Mouse (Mus musculus) left cerebral cortex, postnatal 36 days (tissue): ENCODE measurements around the gene Med26. TPM values are rescaled to one million over a fixed set of nuclear protein-coding genes. Genes with fewer than 3 reads are reported as not detected.

Experiments used
- DNase-seq, 2 experiments: peaks; one replicate each; pipeline ENCODE4 v3.0.0; 2021 to 2022; ENCODE audit warnings: low spot score in 2 of 2, mixed read lengths in 1 of 2
- intact Hi-C: fragments of 180-260 bp; cut with DNase I; formaldehyde crosslinking; loops from one replicate; pipeline ENCODE4 v1.15.1; 2025
- total RNA-seq, 2 experiments: library from RNA; stranded (reverse); gene quantifications; 2 replicates each; pipeline ENCODE4 v1.2.3; 2021

Med26 gene
- total RNA-seq, 2 experiments from 2014 or later = 9.6 to 10.7 TPM

DNA sequence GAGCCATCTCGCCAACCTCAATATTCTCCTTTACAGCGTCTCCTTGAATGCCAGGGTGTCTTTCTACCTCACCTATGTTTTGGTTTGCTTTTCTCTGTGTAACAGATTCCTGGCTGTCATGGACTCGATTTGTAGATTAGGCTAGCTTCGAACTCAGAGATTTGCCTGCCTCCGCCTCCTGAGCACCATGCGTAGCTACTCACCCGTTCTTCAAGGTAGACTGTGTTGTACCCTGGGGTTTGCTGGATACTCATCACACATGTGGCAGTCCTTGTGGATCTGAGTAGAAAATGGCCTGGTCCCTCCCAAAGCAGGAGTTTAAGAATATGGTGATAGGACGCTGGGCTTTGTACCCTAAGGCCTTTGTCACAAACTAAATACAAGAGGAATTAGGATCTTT lies 54.7 kb downstream of the Med26 start:
- no peak for DNase-seq

DNA sequence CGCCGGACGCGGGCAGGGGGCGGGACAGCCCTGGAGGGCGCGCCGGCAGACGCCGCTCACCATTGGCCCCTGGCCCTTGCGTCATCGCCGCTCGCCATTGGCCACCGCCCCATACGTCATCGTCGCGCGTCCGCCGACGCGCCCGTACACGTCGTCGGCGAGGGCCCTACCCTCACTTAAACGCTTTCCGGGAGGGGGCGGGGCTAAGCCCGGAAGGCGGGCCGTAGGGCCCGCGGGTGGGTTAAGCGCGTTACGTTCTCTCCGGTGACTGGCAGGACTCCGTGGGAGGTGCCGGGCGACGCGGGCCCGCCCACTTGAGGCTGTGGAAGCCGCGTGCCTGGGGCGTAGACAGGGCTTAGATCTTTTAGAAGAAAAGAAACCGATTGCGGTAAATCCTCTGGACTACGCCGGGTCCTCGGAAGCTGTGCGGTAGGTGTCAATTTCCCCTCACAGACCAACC lies 55.4 kb downstream of the Med26 start:
- intact Hi-C loops = loop anchor here (1.0 kb wide), 1 partner anchor 56 kb away; the partner anchor contains the start of gene Med26
- DNase-seq = peak; percentile 99 to 100

More for the DNA sequence above, 54.7 kb downstream of the Med26 start:
- intact Hi-C loops = no loop called here

DNA sequence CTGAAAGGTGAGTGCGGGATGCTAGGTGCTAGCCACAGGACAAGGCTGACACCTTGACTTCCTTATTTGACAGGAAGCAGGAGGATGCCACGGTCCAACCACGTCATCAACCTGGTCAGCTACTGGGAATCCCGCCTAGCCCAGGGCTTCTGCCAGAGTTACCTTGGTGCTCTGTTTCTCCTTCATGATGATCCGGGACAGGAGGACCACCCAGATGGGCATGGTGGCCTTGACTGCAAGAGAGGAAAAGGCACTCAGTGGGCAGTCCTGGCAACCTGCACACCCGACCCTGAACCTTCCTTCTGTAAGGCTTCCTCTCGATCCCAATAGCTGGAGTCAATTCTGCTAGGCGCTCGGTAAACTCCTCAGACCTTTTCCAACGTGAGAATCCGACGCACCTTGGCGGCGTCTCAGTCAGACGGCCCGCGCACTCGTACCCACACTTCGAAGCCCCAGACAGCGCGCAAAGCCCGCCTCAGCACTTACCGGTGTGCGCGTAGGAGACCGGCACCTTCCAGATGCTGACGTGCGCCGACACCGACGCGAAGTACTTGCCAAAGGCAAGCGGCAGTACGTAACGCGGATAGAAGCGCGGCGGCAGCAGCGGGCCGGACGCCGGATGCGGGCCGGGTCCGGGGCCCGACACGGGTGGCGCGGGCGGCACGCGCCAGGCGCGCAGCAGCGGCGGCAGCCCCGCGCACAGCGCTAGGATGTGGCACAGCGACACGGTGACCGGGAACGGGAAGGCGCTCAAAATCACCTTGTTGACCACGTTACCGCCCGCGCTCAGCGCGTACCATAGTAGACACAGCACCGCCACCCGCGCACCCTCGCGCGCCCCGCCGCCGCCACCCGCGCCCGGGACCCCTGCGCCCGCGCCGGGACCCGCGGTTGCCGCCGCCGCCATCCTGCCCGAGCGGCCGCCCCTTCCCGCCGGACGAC lies 56.1 kb downstream of the Med26 start, which contains the start of gene Slc35e1:
Gene Slc35e1, minus strand, starts transcription at position 935 of the 942 bp plus-strand sequence.
- intact Hi-C loops = loop anchor here (1.0 kb wide), 1 partner anchor 56 kb away; the partner anchor contains the start of gene Med26
- DNase-seq = peak in 1 of 2 experiments; percentile 64

DNA sequence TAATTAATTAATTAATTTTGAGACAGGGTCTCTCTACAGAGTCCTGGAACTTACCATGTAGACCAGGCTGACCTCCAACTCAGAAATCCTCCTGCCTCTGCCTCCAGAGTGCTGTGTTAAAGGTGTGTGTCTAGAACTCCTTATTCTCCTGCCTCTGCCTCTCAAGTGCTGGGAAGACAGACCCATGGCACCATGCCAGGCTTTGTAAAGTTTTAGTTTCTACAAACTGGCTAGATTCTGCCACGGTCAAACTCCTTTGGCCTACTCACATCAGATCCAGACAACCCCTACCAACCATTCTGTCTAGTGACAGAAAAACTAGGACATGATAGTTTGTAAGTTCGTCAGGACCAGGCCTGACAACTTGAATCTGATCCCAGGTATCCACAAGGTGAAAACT lies 57.1 kb downstream of the Med26 start:
- DNase-seq = no peak
- intact Hi-C loops = no loop called here

DNA sequence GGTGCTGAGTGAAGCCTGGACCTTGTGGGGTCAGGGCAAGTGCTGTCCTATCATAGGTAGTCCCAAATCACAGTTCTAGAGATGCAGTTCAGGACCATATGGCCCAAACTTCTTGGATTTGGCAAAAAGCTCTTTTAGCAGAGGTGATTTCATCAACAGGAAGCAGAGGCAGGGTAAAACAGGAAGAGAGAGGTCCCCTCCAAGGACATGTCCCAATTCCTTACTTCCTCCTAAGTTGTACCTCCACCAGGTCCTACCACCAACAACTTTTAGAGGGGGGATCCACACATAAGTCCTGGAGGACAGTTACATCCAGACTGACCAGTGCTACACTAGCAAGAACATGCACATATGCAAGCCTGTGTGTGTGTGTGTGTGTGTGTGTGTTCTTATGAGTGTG lies 61.1 kb downstream of the Med26 start:
- DNase-seq = no peak
- intact Hi-C loops = no loop called here

DNA sequence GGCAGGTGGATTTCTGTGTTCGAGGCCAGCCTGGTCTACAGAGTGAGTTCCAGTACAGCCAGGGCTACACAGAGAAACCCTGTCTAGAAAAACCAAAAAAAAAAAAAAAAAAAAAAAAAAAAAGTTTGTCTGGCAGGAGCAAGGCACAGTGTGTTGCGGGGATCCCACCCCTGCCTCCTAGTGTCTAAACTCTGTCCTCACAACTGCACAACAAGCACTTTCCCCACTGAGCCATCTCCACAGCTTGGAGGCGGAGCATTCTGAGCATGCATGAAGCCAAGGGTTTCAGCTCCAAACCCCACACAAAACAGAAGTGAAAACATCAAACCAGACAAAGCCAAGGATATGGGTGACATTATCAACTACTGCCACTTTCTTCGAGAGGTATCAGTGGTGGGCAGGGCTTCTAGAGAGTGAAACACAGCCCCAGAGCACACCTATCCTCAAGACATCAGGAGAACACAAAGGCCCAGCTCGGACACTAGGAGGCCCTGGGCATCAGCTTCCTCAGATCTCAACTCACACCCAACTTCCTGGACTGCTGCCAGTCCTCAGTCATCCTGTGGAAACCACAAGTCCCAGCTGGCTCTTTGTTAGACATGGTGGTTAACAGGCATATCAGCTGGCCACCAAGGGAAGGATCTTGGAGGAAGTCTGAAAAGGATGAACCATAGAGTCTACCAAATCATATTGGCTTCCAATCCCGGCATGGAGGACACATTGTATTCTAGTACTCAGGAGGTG lies 62.4 kb downstream of the Med26 start:
- no peak for DNase-seq
- intact Hi-C loops = no loop called here

DNA sequence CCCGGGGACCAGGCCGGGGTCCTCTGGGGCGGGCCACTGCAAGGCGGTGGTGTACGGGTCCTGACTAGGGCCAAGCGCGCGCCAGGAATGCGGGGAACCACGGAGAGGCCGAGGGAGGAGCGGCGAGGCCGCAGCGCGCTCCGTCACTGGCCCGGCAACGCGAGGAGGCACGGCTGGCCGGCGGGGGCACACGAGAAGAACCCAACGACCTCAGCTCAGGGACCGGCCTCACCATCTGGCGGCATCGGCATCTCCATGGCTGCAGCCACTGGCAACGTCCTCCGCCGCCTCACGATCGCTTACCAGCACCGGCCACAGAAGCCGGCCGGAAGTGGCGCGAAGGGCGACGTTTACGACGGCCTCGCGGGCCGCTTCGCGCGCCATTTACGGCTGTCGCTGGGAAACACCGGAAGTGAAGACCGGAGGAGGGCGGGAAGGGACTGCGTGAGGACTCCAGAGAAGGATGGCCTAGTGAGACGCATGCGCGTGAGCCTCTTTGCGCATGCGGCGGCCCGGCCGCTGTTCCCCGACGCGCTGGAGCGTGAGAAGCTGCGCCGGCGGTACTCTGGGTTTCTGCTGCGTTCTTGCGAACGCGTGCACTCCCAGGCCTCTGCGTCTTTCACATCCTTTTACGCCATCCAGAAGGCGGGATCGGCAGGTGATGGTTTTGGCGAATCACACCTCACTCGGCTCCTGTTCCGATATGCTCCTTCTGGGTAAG lies 73.1 kb downstream of the Med26 start, which contains the start of gene Cherp:
Gene Cherp, minus strand, starts transcription at position 401 of the 721 bp plus-strand sequence.
- DNase-seq = peak; percentile 99
- intact Hi-C loops = loop anchor here (2.0 kb wide), 1 partner anchor 54 kb away; the partner anchor contains the start of gene Eps15l1

DNA sequence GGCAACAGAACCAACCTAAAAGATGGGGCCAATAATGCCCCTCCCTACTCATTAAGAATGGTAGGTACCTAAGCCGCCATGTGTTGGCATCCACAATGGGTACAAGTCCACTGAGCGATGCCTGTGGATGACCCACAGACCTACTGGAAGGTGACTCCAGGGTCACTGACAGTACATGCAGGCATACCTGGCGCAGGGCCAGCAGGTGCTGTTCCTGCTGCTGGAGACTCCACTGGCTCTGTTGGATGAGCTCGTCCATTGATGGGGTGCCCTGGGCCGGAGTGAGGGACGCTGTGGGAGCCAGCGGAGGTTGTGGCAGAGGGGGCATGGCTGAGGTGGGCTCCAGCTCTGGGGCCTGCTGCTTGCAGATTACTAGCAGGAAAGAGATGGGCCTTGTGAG lies 77.4 kb downstream of the Med26 start:
- intact Hi-C loops = no loop called here
- DNase-seq = no peak

DNA sequence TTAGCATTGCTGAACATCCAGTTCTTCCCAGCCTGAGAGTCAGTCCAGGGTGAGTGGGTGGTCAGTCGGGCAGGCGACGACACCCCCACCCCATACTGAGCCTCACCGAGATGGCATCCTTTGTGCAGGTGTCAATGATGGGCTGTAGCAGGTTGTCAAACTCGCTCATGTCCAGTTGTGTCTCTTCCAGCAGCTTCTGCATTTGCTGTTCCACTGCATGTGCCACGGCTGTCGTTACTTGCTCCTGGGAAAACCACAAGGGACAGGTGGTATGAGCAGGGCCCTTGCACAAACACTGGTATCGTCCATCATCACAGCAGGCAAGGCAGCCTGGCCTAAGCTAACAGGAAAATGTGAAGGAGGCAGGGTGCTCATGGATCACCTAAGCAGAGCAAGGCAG lies 78.1 kb downstream of the Med26 start:
- no peak for DNase-seq
- intact Hi-C loops = no loop called here

DNA sequence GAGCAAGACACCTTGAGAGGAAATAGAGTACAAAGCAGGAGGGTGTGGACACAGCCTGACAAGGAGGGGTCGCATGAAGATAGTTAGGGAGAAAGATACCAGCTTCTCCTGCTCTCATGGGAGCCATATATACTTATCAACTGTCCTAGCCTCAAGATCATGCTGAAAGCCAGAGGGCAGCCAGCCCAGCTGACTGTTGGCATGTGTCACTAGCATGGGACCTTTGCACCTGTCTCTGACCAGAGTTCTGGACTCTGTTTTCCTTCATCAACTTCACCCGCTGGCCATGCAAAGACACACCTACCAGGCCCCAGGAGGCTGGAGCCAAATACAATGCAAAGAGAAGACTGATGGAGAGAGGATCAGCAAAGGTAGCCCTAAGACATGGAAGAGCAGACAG lies 78.8 kb downstream of the Med26 start:
- intact Hi-C loops = no loop called here
- no peak for DNase-seq

DNA sequence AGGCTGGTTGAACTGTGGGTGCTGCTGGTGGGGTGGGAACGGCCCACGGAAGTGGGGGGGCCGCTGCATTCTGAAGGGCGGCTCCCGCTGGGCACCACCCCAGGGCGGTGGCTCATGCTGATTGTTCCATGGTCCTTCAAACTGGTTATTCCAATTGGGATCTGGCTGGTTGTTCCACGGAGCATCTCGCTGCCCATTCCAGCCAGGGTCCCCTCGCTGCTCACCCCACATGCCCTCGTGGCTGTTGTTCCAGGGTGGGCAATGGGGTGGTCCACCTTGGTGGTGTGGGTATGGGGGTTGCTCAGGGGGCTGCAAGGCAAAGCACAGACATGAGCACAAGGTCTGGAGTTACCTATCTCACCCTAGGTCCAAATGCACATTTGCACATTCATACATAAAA lies 83.9 kb downstream of the Med26 start:
- DNase-seq = no peak
- intact Hi-C loops = no loop called here

DNA sequence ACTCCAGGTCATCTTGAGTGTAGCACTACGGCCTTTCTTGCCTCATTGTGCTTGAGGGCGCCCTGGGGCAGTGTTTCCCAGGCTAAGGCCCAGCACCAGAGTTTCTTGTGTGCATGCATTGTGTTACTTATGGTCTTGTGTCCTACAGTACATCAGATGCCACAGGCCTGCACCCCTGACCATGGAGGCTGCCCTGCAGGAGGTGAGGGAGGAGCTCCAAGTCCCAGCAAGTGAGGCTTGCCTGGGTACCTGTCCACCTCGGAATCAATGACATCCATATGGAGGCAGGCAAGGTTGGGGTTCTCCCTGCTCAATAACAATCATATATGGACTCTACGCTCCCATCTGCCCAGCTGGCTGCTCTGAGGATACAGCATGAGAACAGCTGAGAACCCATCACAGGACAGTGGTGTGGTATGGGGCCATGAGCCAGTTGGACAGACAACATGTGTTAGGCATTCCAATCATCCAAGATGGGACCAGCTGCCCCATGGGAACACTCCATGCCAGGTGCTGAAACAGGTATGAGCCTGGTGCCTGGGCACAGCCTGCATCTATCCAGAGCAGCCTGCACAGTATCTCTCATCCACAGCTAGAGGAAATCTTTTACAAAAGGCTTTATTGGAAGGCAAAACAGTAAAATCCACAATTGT lies 88.1 kb downstream of the Med26 start:
- intact Hi-C loops = no loop called here

DNA sequence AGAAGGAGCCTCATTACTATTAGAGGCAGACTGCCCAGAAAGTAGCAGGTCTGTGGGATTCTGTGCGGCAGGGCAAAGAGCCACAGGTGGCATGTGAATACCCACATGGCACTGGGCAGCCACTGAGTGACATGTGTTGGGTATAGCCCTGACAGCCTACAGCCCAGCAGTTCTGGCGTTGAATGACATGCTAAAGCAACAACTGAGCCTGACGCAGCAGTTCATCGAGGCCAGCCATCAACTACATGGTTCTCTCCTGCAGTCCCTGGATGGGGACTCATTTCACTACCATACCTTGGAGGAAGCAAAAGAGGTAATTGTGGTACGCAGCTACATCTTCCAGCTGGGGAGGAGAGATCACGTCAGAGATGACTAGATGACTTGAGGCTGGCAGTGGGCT lies 89.6 kb downstream of the Med26 start:
- no peak for DNase-seq

More for the DNA sequence above, 88.1 kb downstream of the Med26 start:
- DNase-seq = no peak

DNA sequence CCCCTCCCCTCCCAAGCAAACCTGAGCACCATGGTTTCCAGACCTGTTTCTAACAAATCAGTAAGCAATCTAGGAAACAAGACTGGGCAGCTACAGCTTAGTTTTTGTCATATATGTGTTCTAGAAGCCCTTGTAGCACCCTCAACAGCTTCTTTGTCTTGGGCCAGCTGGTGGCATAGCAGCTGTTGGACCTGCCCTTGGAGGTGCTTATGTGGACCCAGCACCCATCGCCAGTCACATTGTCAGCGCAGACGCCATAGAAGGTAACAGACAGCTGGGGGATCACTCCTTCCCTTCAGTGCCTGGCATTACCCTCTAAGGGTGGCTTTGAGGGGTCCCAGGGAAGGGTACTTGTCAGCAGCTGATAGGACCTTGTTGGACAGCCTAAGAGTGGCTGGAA lies 90.3 kb downstream of the Med26 start:
- intact Hi-C loops = no loop called here
- no peak for DNase-seq

More for the DNA sequence above, 89.6 kb downstream of the Med26 start:
- intact Hi-C loops = no loop called here

DNA sequence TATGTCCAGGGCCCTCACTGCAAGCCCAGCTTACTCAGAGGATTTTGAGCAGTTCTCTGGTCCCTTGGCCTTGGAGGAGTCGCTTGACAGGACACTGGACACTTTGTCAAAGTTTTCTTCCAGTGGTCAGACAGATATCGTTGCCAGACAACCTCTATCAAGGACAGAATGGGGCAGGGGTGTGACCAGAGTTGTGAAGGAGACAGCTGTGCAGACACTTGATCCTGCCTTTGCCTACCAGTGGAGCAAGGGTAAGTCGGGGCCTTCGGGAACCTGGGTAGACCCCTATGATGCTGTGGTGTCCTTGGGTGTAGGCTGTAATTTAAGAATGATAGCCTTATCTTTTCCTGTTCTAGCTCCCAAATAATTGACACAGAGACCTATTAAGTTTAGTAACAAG lies 92.8 kb downstream of the Med26 start:
- DNase-seq = no peak
- intact Hi-C loops = no loop called here

DNA sequence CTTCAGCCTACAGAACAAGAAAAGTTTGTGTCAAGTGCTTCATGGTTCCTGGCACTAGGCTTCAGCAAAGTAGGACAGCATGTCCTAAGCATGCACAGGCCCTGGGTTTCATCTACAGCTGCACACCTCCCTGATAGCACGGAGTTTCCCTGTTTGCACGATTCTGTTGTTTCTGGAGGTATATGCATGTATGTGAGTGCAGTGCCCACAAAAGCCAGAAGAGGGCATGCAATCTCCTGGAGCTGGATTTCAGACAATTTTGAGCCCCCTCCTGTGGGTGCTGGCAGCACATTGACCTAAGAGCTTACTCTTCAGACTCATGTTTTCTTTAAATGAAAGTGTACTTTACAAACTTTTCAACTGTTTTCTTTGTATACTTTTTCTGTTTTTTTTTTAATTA lies 94.2 kb downstream of the Med26 start:
- intact Hi-C loops = loop anchor here (1.0 kb wide), 1 partner anchor 16 kb away; no protein-coding TSS in a partner anchor
- DNase-seq = no peak

DNA sequence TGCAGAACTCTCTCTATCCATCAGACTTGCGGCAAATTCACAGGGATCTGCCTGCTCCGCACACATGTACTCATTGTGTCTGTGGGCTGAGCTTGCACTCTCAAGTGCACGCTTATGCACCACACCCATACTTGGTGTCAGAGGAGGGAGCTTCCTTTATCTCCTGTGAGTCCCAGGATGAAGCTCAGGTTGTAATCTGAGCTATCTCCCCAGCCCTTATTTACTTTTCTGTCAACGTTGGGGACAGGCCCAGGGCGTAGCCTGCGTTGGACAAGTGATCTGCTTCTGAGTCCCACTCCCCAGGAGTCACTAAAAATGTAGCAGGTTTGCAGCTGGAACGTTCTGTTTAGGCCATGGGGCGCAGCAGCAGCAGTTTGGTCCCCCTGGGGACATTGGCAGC lies 96.6 kb downstream of the Med26 start:
- intact Hi-C loops = no loop called here

DNA sequence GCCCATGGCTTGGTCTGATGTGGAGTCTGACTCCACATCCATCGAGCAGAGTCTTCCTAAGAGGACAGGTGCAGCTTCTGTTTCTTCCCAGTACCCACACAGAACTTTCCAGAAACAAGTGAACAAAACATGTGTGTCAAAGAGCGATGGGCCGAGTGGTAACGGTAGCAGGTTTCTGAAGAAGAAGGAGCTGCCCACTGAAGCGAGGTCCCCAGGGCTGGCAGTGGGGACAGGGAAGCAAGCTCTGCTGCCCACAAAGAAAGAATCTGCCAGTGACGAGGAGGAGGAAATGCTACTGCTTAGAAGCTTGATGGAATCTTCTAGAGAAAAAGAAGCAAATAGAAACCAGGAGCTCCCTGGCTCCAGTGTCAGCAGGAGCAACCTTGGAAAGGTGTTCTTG lies 103.0 kb downstream of the Med26 start:
- no peak for DNase-seq
- intact Hi-C loops = no loop called here

More for the DNA sequence above, 96.6 kb downstream of the Med26 start:
- no peak for DNase-seq
